Mouse (Mus musculus): Measurements from ENCODE around the gene Dlx6. TPM values are rescaled to one million over a fixed set of nuclear protein-coding genes. Genes with fewer than 3 reads are reported as not detected.

The Dlx6 gene
- not detected in 2 replicates for polyA plus RNA-seq (2012; rRNA removed)

- DNase-seq (ENCODE audit: low spot score) = no peak
Measured at GRCm38 (mm10) chr6:6863160-6863870, at the start of gene Dlx6. Dlx6 (plus strand) TSS chr6:6863334.

DNA sequence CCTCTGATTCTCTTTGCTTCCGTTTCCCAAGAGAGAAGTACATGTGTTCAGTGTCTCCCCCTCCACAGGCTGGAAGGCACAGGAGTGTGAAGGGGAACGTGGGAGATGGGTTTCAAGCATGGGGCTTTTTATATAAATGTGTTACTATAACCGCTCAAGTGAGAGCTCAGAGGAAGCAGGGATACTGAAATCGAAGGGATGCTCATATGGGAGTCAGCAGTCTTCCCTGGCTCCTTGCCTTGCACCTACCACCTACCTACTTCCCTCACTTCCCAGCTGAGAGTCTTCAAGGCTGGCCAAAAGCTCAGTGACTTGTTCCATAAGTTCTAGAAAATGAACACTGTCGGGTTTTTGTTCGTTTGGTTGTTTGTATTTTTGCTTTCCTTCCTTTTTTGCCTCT is 46.3 kb upstream of the Dlx6 start:
- no peak for DNase-seq (ENCODE audit: low spot score)

GRCm38 (mm10) chr6:6818036-6818788 is 44.9 kb upstream of the Dlx6 start:
- DNase-seq (ENCODE audit: low spot score) = no peak

DNA sequence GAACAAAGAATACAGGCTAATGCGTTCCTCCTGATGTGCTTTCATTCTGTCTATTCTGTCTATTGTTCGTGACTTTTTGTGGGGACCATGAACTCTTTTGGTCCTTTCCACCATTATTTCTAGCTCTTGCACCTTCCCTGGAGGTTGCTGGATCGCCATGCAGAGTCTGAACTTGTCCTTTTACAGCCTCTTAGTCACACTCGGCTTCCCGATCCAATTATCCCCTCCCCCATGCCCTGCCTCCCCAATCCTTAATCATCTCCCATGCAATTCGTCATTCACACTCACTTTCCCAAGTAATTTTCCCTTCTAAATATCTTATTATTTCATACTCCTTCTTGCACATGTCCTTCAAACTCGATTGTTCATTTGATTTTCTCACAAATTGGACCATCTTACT is 44.0 kb upstream of the Dlx6 start:
- no peak for DNase-seq (ENCODE audit: low spot score)

- no peak for DNase-seq (ENCODE audit: low spot score)
Measured at GRCm38 (mm10) chr6:6825313-6825712, 37.8 kb upstream of the Dlx6 start.

DNA sequence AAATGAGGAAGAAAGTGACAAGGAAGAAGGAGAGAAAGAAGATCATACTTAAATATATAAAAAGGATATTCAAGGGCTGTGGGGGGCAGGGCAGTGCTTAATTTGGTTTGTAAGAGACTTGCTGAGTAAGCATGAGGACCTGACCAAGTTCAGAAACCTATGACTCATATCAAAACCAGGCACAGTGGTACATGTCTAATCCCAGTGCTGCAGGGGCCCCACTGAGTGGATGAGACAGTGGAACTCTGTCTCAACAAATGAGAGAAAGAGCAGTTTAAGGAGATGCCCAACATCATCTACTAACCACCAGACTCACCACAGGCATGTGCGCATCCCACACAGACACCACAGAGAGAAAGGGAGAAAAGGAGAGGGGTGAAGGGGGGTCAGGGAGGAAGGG is 36.3 kb upstream of the Dlx6 start:
- no peak for DNase-seq (ENCODE audit: low spot score)

DNA sequence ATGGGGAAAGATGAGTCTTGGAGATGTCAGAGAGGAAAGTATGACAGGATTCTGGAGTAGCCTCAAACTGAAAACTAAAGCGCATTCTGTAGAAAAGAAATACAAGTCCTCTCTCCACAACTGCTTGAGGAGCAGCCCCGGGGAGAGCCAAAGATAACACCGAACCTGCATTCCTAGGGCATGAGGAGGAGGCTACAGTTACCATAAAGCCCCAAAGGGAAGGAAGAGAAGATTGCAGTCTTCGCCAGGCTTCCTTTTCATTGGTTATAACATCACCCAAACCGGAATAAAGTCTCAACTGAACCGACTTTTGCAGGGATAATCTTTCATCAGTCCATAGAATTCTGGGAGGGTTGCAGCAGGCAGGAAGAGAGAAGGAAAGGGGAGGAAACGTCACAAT is 32.7 kb upstream of the Dlx6 start:
- no peak for DNase-seq (ENCODE audit: low spot score)

GRCm38 (mm10) chr6:6833301-6833700 is 29.8 kb upstream of the Dlx6 start:
- no peak for DNase-seq (ENCODE audit: low spot score)

- no peak for DNase-seq (ENCODE audit: low spot score)
Measured at GRCm38 (mm10) chr6:6848541-6848940, 14.6 kb upstream of the Dlx6 start.

- DNase-seq (ENCODE audit: low spot score) = no peak
Measured at GRCm38 (mm10) chr6:6849744-6850143, 13.4 kb upstream of the Dlx6 start.

DNA sequence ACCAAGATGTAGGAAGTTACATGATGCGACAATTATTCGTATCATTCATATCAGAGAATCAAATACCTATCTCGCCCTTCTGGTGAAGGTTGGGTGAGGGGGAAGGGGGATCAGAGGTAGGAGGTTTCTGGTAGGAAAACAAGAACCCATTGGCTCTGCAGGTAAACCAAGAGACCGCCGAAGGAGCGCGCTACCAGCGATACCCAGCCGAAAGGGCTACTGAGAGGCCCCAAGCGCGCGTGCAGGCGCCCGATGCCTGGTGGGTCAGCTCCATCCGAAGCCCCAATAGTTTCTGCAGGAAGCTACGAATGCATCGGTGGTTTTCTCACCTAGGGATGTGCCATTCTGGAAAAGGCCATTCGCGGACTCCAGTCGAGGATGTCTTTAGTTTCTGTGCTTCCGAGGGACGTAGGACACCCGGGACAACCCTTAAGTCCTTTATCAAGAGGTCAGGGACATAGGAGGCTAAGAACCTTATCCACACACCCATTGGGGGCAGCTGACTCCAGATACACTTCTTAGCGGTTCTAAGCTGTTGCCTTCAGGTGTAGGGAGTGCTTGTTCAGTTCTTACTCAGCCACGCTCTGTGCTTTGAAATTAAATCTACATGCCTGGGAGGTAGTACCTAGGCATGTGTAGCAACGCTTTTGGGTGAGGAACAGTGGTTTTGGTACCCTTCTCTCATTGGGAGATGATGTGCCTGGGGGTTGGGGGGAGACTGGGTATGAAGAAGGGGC is 12.6 kb upstream of the Dlx6 start:
- no peak for DNase-seq (ENCODE audit: low spot score)

DNA sequence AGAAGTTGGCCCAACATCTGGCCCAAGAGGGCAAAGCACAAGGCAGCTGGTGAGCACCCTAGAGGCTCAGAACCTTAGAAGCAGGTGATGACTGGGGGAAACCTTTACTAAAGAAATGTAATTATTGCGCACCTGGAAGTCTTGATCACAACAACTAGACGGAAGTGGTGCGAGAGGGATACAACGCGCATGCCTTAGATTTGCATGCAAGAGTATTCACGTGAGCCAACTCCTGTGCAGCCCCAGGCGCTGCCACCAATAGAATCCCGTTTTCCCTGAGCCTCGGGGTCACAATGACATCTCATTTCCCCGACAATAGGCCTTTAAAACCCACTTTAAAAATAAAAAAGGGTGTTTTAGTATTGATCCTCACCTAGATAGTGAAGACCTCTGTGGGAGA is 12.0 kb upstream of the Dlx6 start:
- DNase-seq (ENCODE audit: low spot score) = no peak

DNA sequence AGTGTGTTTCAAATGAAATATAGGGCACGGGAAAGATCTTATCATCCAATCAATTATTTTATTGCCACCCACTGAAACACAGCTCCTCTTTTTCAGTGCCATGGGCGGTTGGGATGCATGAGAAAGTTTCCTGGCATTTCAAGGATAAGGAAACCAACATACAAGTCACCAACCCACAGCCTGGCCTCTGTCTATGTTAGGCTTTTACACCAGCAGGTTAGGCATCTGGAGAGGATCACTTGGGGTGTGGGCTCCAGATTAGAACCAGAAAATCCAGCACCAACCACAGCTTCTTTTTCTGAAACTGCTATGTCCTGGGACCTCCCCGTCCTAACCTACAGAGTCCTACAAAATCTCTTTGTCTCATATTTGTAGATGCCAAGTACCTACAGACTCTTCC is 10.2 kb upstream of the Dlx6 start:
- DNase-seq (ENCODE audit: low spot score) = no peak

DNA sequence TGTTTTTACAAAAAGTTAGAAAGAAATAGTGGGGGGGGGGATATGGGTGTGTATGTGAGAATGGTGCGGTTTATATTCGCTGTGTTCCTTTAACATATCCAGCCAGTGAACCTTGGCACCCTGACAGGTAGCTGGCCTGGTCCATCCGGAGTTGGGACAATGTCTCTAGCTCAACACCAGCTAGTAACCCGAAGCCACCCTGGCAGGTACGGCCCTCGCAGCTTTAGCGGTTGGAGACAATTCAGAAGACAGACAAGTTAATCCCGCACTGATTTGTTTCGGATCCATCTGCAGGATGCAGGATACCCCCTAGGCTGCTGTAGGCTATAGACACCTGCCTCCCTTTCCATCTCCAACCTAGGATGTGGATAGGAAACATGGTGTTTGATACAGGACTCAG is 9.0 kb upstream of the Dlx6 start:
- DNase-seq (ENCODE audit: low spot score) = no peak

DNA sequence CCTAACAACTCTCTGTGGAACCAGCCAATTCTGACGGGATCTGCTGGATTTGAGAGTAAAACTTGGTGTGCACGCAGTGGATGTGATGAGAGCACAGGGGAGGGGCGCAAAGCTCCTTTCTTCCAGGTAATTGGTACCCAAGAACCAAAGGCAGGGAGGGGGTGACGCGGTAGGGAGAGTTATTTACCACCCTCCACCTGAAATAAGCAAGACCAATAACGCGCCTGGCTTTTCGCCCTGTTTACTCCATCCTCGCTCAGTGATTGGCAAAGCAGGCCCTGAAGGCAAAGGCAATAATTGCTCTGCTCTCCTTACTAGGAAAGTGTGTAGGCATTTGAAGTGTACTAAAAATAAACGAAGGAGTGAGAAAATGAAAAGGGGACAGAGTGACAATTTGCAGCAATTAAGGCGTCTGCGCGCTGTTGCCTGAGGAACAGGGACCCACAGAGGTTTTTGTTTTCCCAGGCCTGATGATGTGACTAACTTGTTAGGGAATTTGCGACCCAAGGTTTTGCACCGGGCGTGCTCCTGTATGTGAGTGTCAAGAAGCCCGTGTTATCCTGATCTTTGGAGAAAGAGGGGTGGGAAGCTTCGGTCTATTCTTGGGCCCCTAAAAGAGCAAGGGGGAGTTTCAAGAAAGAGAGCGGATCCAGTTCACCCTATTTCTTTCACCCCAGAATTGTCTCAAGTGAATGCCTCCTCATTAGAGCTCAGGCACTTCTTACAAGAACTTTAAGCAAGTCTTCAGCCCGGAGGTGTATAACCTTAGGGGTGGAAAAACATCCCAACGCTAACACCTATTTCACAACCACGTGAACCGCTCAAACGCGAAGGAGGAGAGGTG is 8.0 kb upstream of the Dlx6 start:
- DNase-seq (ENCODE audit: low spot score) = no peak

GRCm38 (mm10) chr6:6855746-6856185 is 7.4 kb upstream of the Dlx6 start:
- no peak for DNase-seq (ENCODE audit: low spot score)

DNA sequence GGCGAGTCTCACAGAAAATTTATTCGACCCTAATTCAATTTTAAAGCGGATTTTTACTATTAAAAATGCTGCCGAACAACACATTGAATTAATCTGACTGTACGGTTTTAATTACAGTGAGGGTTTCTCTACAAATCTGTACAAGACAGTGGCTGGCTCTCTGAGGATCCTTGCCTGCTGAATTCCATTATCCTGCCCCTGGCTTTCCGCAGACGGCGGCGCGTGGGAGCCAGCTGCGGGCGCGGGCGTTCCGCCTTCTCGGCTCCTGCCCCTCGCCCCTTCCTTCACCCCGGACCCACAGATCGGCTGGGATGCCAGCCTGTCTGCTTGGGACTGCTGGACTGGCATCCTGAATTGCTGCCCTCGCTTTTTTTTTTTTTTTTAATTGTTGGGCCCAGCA is 6.8 kb upstream of the Dlx6 start:
- DNase-seq (ENCODE audit: low spot score) = no peak

DNA sequence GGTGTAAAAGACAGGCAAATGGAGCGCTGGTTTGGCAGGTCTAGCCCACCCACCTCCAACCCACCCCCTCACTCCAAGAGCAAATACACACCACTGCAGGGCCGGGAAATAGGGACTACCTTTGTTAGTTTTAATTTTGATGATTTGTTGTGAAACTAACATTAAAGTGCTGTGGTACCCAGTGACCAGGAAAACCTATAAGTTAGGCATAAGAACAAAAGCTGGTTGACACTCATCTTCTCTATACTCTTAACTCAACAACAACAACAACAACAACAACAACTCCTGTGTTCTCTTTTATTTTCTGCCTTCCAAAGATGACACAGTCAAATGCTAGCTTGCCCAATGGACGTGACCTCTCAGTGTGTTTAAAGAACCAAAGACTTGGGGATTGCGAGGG is 6.3 kb upstream of the Dlx6 start:
- DNase-seq (ENCODE audit: low spot score) = no peak

GRCm38 (mm10) chr6:6857766-6858165 is 5.4 kb upstream of the Dlx6 start:
- DNase-seq (ENCODE audit: low spot score) = no peak

- DNase-seq (ENCODE audit: low spot score) = no peak
Measured at GRCm38 (mm10) chr6:6858571-6858970, 4.6 kb upstream of the Dlx6 start.

GRCm38 (mm10) chr6:6859111-6859949 is 3.8 kb upstream of the Dlx6 start:
- DNase-seq (ENCODE audit: low spot score) = no peak
